Mouse (Mus musculus): ENCODE measurements around the gene Naa25. TPM values are rescaled to one million over a fixed set of nuclear protein-coding genes. Genes with fewer than 3 reads are reported as not detected.

Gene Naa25
- polyA plus RNA-seq, 1 experiment from 2014 or later, result 37.2 TPM

Other genes starting within 250 kb of the Naa25 start
- gene Ptpn11, start 206.5 kb upstream of the Naa25 start, polyA plus RNA-seq (2014; fragmentation: Nextera tagmentation; extraction: Ambion mirVana), result 23.7 and 33.8 TPM in 2 replicates
- 498 and 592 TPM in 2 replicates for gene Rpl6, start 193.5 kb upstream of the Naa25 start, polyA plus RNA-seq (2014; fragmentation: Nextera tagmentation; extraction: Ambion mirVana)
- 5.3 and 7.3 TPM in 2 replicates for gene Hectd4, start 177.7 kb upstream of the Naa25 start, polyA plus RNA-seq (2014; fragmentation: Nextera tagmentation; extraction: Ambion mirVana)
- gene Trafd1, start 12.3 kb upstream of the Naa25 start, polyA plus RNA-seq (2014; fragmentation: Nextera tagmentation; extraction: Ambion mirVana), result 60.6 and 69.8 TPM in 2 replicates
- gene Tmem116, start 54.0 kb downstream of the Naa25 start, polyA plus RNA-seq (2014; fragmentation: Nextera tagmentation; extraction: Ambion mirVana), result 3.5 and 4.0 TPM in 2 replicates
- 137 and 153 TPM in 2 replicates for gene Erp29, start 54.6 kb downstream of the Naa25 start, polyA plus RNA-seq (2014; fragmentation: Nextera tagmentation; extraction: Ambion mirVana)
- 0.29 and 0.45 TPM in 2 replicates for gene Adam1b, start 105.5 kb downstream of the Naa25 start, polyA plus RNA-seq (2014; fragmentation: Nextera tagmentation; extraction: Ambion mirVana)
- gene Adam1a, start 147.5 kb downstream of the Naa25 start, polyA plus RNA-seq (2014; fragmentation: Nextera tagmentation; extraction: Ambion mirVana), result 1.0 and 1.3 TPM in 2 replicates
- gene Gm42878, start 147.5 kb downstream of the Naa25 start, polyA plus RNA-seq (2014; fragmentation: Nextera tagmentation; extraction: Ambion mirVana), result not detected in 2 replicates
- gene Mapkapk5, start 148.0 kb downstream of the Naa25 start, polyA plus RNA-seq (2014; fragmentation: Nextera tagmentation; extraction: Ambion mirVana), result 43.6 and 45.7 TPM in 2 replicates
- gene Aldh2, start 195.9 kb downstream of the Naa25 start, polyA plus RNA-seq (2014; fragmentation: Nextera tagmentation; extraction: Ambion mirVana), result 24.6 and 39.3 TPM in 2 replicates
- gene Acad12, start 221.0 kb downstream of the Naa25 start, polyA plus RNA-seq (2014; fragmentation: Nextera tagmentation; extraction: Ambion mirVana), result 5.4 and 5.7 TPM in 2 replicates